Mouse (Mus musculus) stomach, postnatal 0 days (tissue): Measurements from ENCODE around the gene Gcn1l1. TPM values are rescaled to one million over a fixed set of nuclear protein-coding genes. Genes with fewer than 3 reads are reported as not detected.

ENCODE experiments used
- ATAC-seq: fragments of 200-750 bp; cut with Nextera tagmentation; 2 replicates; pipeline ENCODE4 v1.8.0; 2017; ENCODE audit not compliant: low FRiP score, low TSS enrichment
- DNase-seq: peaks from one replicate; pipeline ENCODE4 v3.0.0-alpha.2; 2016; ENCODE audit warnings: low spot score
- H3K27ac ChIP-seq: fragments of 300-500 bp; sonication (generic); replicated peaks from 2 replicates; pipeline ENCODE4 v1.5.1; 2014; ENCODE audit warnings: mild to moderate bottlenecking, control low read depth
- H3K27me3 ChIP-seq: fragments of 300-500 bp; sonication (generic); 2 replicates; pipeline ENCODE4 v1.6.1; 2014; ENCODE audit warnings: low read length; ENCODE audit not compliant: control insufficient read depth, insufficient read depth
- H3K36me3 ChIP-seq: fragments of 300-500 bp; sonication (generic); 2 replicates; pipeline ENCODE4 v1.6.1; 2014; ENCODE audit warnings: low read length, mixed read lengths; ENCODE audit not compliant: control insufficient read depth, insufficient read depth
- H3K4me1 ChIP-seq: fragments of 300-500 bp; sonication (generic); replicated peaks from 2 replicates; pipeline ENCODE4 v1.6.1; 2014; ENCODE audit warnings: antibody characterized with exemption; ENCODE audit not compliant: control insufficient read depth, insufficient read depth
- H3K4me2 ChIP-seq: fragments of 300-500 bp; sonication (generic); replicated peaks from 2 replicates; pipeline ENCODE4 v1.6.1; 2014; ENCODE audit warnings: low read depth, mild to moderate bottlenecking, control low read depth, moderate library complexity
- H3K4me3 ChIP-seq: fragments of 300-500 bp; sonication (generic); 2 replicates; pipeline ENCODE4 v1.5.1; 2014; ENCODE audit warnings: low read depth, low read length, control low read depth
- H3K9ac ChIP-seq: fragments of 300-500 bp; sonication (generic); 2 replicates; pipeline ENCODE4 v1.6.1; 2014; ENCODE audit warnings: mild to moderate bottlenecking, low read length, control low read depth, mixed read lengths
- H3K9me3 ChIP-seq: fragments of 300-500 bp; sonication (generic); 2 replicates; pipeline ENCODE4 v1.6.1; 2016; ENCODE audit warnings: low read length; ENCODE audit not compliant: control insufficient read depth
- CTCF ChIP-seq: IDR thresholded peaks from 2 replicates; pipeline ENCODE4 v1.5.1; 2016; ENCODE audit warnings: antibody characterized with exemption, low read depth, mild to moderate bottlenecking, moderate library complexity
- EP300 ChIP-seq: optimal IDR thresholded peaks from 2 replicates; pipeline ENCODE3; 2016; ENCODE audit warnings: antibody characterized with exemption
- WGBS: fragments of 180-500 bp; shearing (Covaris S2); extraction: QIAGEN DNeasy Blood & Tissue Kit; methylation state at CpG from one replicate; pipeline ENCODE4 v1.1.7; 2014; 5-methylcytosine and 5-hydroxymethylcytosine counted together
- polyA plus RNA-seq: library from polyadenylated mRNA; unstranded; fragments of >200 nt; fragmentation: Nextera tagmentation; extraction: Ambion mirVana; gene quantifications from 2 replicates; pipeline ENCODE4 v1.2.1, GENCODE M21; 2015

Gene Gcn1l1
- polyA plus RNA-seq, 1 experiment from 2014 or later = 11.7 TPM

- H3K4me1 ChIP-seq = peaks cover 39% of the 10 kb centered on the region
- no peak for DNase-seq
Measured at GRCm38 (mm10) chr5:115529742-115530446, 35.2 kb upstream of the Gcn1l1 start.

GRCm38 (mm10) chr5:115530447-115530809 lies 34.6 kb upstream of the Gcn1l1 start:
- no peak overlapping the region for H3K4me2 ChIP-seq
- H3K9me3 ChIP-seq = no peaks in the 10 kb centered on the region
- TF ChIP-seq CTCF (no peak), EP300 (no peak)
- H3K4me1 ChIP-seq = peaks cover 42% of the 10 kb centered on the region
- no peak overlapping the region for H3K4me3 ChIP-seq
- no peaks in the 10 kb centered on the region for H3K36me3 ChIP-seq
- DNase-seq (no peak), ATAC-seq (no peak)
- 65% methylated on average over 8 of the region's 8 CpGs for WGBS
- H3K27ac ChIP-seq = peak overlapping the region; percentile 78
- H3K27me3 ChIP-seq = no peaks in the 10 kb centered on the region
- H3K9ac ChIP-seq = no peak overlapping the region

More at GRCm38 (mm10) chr5:115529742-115530446, 35.2 kb upstream of the Gcn1l1 start:
- no peaks in the 10 kb centered on the region for H3K36me3 ChIP-seq
- TF ChIP-seq EP300 = no peak
- 41% methylated on average over 7 of the region's 7 CpGs for WGBS
- peak overlapping the region; percentile 45; the same call in 1 of the 2 replicates for H3K9ac ChIP-seq
- no peak overlapping the region for H3K4me3 ChIP-seq
- H3K4me2 ChIP-seq = no peak overlapping the region
- no peak for ATAC-seq
- H3K27me3 ChIP-seq = no peaks in the 10 kb centered on the region
- H3K9me3 ChIP-seq = no peaks in the 10 kb centered on the region
- H3K27ac ChIP-seq = peak overlapping the region; percentile 78

GRCm38 (mm10) chr5:115531671-115532270 lies 33.3 kb upstream of the Gcn1l1 start:
- ATAC-seq = peak; percentile 80
- Histone ChIP-seq H3K27me3 (no peaks in the 10 kb centered on the region), H3K9me3 (no peaks in the 10 kb centered on the region), H3K4me2 (peak overlapping the region; percentile 27; the same call in 1 of the 2 replicates), H3K36me3 (no peaks in the 10 kb centered on the region), H3K9ac (peak overlapping the region; percentile 23), H3K4me1 (peaks cover 42% of the 10 kb centered on the region), H3K4me3 (no peak overlapping the region), H3K27ac (peak overlapping the region; percentile 81)
- peak; percentile 86 for DNase-seq
- WGBS = 24% methylated on average over 18 of the region's 18 CpGs
- no peak for TF ChIP-seq EP300
- TF ChIP-seq CTCF = no peak; the same call in 1 of the 2 replicates

GRCm38 (mm10) chr5:115534290-115534731 lies 30.7 kb upstream of the Gcn1l1 start:
- H3K4me1 ChIP-seq = peaks cover 48% of the 10 kb centered on the region
- no peaks in the 10 kb centered on the region for H3K27me3 ChIP-seq
- 0 out of 2 replicates have a peak overlapping the region, but pooled peaks have one; percentile 23 for H3K4me2 ChIP-seq
- peak overlapping the region; percentile 70 for H3K27ac ChIP-seq
- H3K9me3 ChIP-seq = no peaks in the 10 kb centered on the region
- no peak overlapping the region for H3K4me3 ChIP-seq
- DNase-seq = no peak
- H3K9ac ChIP-seq = no peak overlapping the region
- H3K36me3 ChIP-seq = no peaks in the 10 kb centered on the region
- WGBS = 16% methylated on average over 16 of the region's 16 CpGs
- no peak for TF ChIP-seq EP300
- no peak for TF ChIP-seq CTCF
- ATAC-seq = no peak

- WGBS = 26% methylated on average over 8 of the region's 8 CpGs
- Histone ChIP-seq H3K27me3 (no peaks in the 10 kb centered on the region), H3K27ac (peak overlapping the region; percentile 70), H3K9ac (0 out of 2 replicates have a peak overlapping the region, but pooled peaks have one; percentile 5), H3K36me3 (no peaks in the 10 kb centered on the region), H3K9me3 (no peaks in the 10 kb centered on the region), H3K4me1 (peaks cover 46% of the 10 kb centered on the region), H3K4me2 (0 out of 2 replicates have a peak overlapping the region, but pooled peaks have one; percentile 23), H3K4me3 (no peak overlapping the region)
- ATAC-seq (peak; percentile 18), DNase-seq (peak; percentile 52)
- TF ChIP-seq EP300 (no peak), CTCF (no peak)
Measured at GRCm38 (mm10) chr5:115534856-115535255, 30.2 kb upstream of the Gcn1l1 start.

GRCm38 (mm10) chr5:115535635-115536034 lies 29.4 kb upstream of the Gcn1l1 start:
- H3K27ac ChIP-seq = peak overlapping the region; percentile 70
- H3K27me3 ChIP-seq = no peaks in the 10 kb centered on the region
- H3K4me1 ChIP-seq = peaks cover 39% of the 10 kb centered on the region
- DNase-seq (no peak), ATAC-seq (no peak)
- no peaks in the 10 kb centered on the region for H3K36me3 ChIP-seq
- H3K4me2 ChIP-seq = no peak overlapping the region
- WGBS = 39% methylated on average over 7 of the region's 7 CpGs
- H3K9ac ChIP-seq = 0 out of 2 replicates have a peak overlapping the region, but pooled peaks have one; percentile 5
- no peak overlapping the region for H3K4me3 ChIP-seq
- TF ChIP-seq CTCF = no peak
- TF ChIP-seq EP300 = no peak
- H3K9me3 ChIP-seq = no peaks in the 10 kb centered on the region
